Mouse (Mus musculus) forebrain, embryonic 14.5 days (tissue): ENCODE data around the gene Zcchc7. TPM values are rescaled to one million over a fixed set of nuclear protein-coding genes. Genes with fewer than 3 reads are reported as not detected.

ENCODE experiments used
- ATAC-seq: fragments of 200-750 bp; cut with Nextera tagmentation; 2 replicates; pipeline ENCODE4 v1.8.0; 2017; ENCODE audit warnings: mild to moderate bottlenecking, moderate library complexity
- DNase-seq: peaks from one replicate; pipeline ENCODE4 v3.0.0-alpha.2; 2015; ENCODE audit warnings: low spot score
- H3K27ac ChIP-seq: fragments of 300-500 bp; sonication (generic); 2 replicates; pipeline ENCODE4 v1.5.1; 2014; ENCODE audit warnings: low read depth, mild to moderate bottlenecking, control low read depth, low read length, moderate library complexity
- H3K27me3 ChIP-seq: fragments of 300-500 bp; sonication (generic); replicated peaks from 2 replicates; pipeline ENCODE4 v1.6.1; 2014; ENCODE audit warnings: low read length, control low read depth, mixed read lengths; ENCODE audit not compliant: control insufficient read depth, insufficient read depth
- H3K36me3 ChIP-seq: fragments of 300-500 bp; sonication (generic); 2 replicates; pipeline ENCODE4 v1.6.1; 2014; ENCODE audit warnings: low read length, control low read depth; ENCODE audit not compliant: control insufficient read depth, insufficient read depth
- H3K4me1 ChIP-seq: fragments of 300-500 bp; sonication (generic); 2 replicates; pipeline ENCODE4 v1.6.1; 2014; ENCODE audit warnings: antibody characterized with exemption, low read length, control low read depth; ENCODE audit not compliant: control insufficient read depth, insufficient read depth
- H3K4me2 ChIP-seq: fragments of 300-500 bp; sonication (generic); 2 replicates; pipeline ENCODE4 v1.6.1; 2014; ENCODE audit warnings: mild to moderate bottlenecking, control low read depth, low read length
- H3K4me3 ChIP-seq: fragments of 300-500 bp; sonication (generic); 2 replicates; pipeline ENCODE4 v1.5.1; 2014; ENCODE audit warnings: low read depth, low read length, control low read depth
- H3K9ac ChIP-seq: fragments of 300-500 bp; sonication (generic); 2 replicates; pipeline ENCODE4 v1.6.1; 2014; ENCODE audit warnings: mild to moderate bottlenecking, low read length, control low read depth, moderate library complexity
- H3K9me3 ChIP-seq: fragments of 300-500 bp; sonication (generic); replicated peaks from 2 replicates; pipeline ENCODE4 v1.6.1; 2016; ENCODE audit warnings: low read length, control low read depth, mixed read lengths; ENCODE audit not compliant: control insufficient read depth
- WGBS: fragments of 180-500 bp; shearing (Covaris S2); extraction: QIAGEN DNeasy Blood & Tissue Kit; methylation state at CpG from one replicate; pipeline ENCODE4 v1.1.7; 2014; 5-methylcytosine and 5-hydroxymethylcytosine counted together
- polyA plus RNA-seq: library from polyadenylated mRNA; unstranded; fragments of >200 nt; fragmentation: Nextera tagmentation; extraction: Ambion mirVana; gene quantifications from 2 replicates; pipeline ENCODE4 v1.2.1, GENCODE M21; 2014

Gene Zcchc7
- polyA plus RNA-seq, 1 experiment from 2014 or later, result 23.2 TPM

- DNase-seq (no peak), ATAC-seq (no peak)
- 96% methylated on average over 1 of the region's 1 CpGs for WGBS
- H3K36me3 ChIP-seq, result no peaks in the 10 kb centered on the region
- no peak overlapping the region for H3K9ac ChIP-seq
- H3K4me1 ChIP-seq, result no peaks in the 10 kb centered on the region
- no peak overlapping the region for H3K4me2 ChIP-seq
- H3K27me3 ChIP-seq, result no peaks in the 10 kb centered on the region
- no peak overlapping the region for H3K4me3 ChIP-seq
- no peak overlapping the region for H3K27ac ChIP-seq
- no peaks in the 10 kb centered on the region for H3K9me3 ChIP-seq
Observed at GRCm38 (mm10) chr4:44872048-44872447, 116.4 kb downstream of the Zcchc7 start.

GRCm38 (mm10) chr4:44880065-44880623 lies 124.5 kb downstream of the Zcchc7 start:
- WGBS, result 7% methylated on average over 7 of the region's 7 CpGs
- Histone ChIP-seq H3K27me3 (no peaks in the 10 kb centered on the region), H3K9ac (no peak overlapping the region), H3K4me3 (no peak overlapping the region), H3K27ac (no peak overlapping the region), H3K9me3 (no peaks in the 10 kb centered on the region), H3K4me2 (no peak overlapping the region), H3K4me1 (peaks cover 6% of the 10 kb centered on the region; the same call in 1 of the 2 replicates), H3K36me3 (no peaks in the 10 kb centered on the region)
- ATAC-seq (no peak), DNase-seq (peak; percentile 33)

GRCm38 (mm10) chr4:44886143-44886542 lies 130.5 kb downstream of the Zcchc7 start:
- H3K36me3 ChIP-seq, result no peaks in the 10 kb centered on the region
- no peak overlapping the region for H3K9ac ChIP-seq
- no peak overlapping the region for H3K4me2 ChIP-seq
- H3K4me3 ChIP-seq, result no peak overlapping the region
- no peak for ATAC-seq
- no peaks in the 10 kb centered on the region for H3K9me3 ChIP-seq
- DNase-seq, result no peak
- WGBS, result 65% methylated on average over 6 of the region's 6 CpGs
- H3K27ac ChIP-seq, result no peak overlapping the region
- H3K4me1 ChIP-seq, result no peaks in the 10 kb centered on the region
- no peaks in the 10 kb centered on the region for H3K27me3 ChIP-seq

- Histone ChIP-seq H3K9ac (no peak overlapping the region), H3K27me3 (no peaks in the 10 kb centered on the region), H3K4me3 (no peak overlapping the region), H3K4me2 (no peak overlapping the region), H3K4me1 (no peaks in the 10 kb centered on the region), H3K9me3 (no peaks in the 10 kb centered on the region), H3K36me3 (peaks cover 6% of the 10 kb centered on the region; the same call in 1 of the 2 replicates), H3K27ac (no peak overlapping the region)
- ATAC-seq (no peak), DNase-seq (no peak)
- 87% methylated on average over 6 of the region's 6 CpGs for WGBS
Observed at GRCm38 (mm10) chr4:44891344-44891743, 135.7 kb downstream of the Zcchc7 start.

GRCm38 (mm10) chr4:44905651-44906271 lies 150.1 kb downstream of the Zcchc7 start:
- peak overlapping the region; percentile 0; the same call in 1 of the 2 replicates for H3K9ac ChIP-seq
- WGBS, result under 1% methylated on average over 11 of the region's 11 CpGs

GRCm38 (mm10) chr4:44906399-44906798 lies 150.7 kb downstream of the Zcchc7 start:
- Histone ChIP-seq H3K27ac (peak overlapping the region; percentile 70), H3K27me3 (no peaks in the 10 kb centered on the region), H3K9me3 (no peaks in the 10 kb centered on the region), H3K36me3 (no peaks in the 10 kb centered on the region), H3K4me3 (no peak overlapping the region), H3K9ac (no peak overlapping the region), H3K4me2 (no peak overlapping the region), H3K4me1 (peaks cover 8% of the 10 kb centered on the region)
- 18% methylated on average over 4 of the region's 4 CpGs for WGBS
- ATAC-seq (peak; percentile 56; the same call in 1 of the 2 replicates), DNase-seq (peak; percentile 37)

More at GRCm38 (mm10) chr4:44905651-44906271, 150.1 kb downstream of the Zcchc7 start:
- ATAC-seq (peak; percentile 90), DNase-seq (peak; percentile 77)
- no peaks in the 10 kb centered on the region for H3K27me3 ChIP-seq
- peaks cover 8% of the 10 kb centered on the region for H3K4me1 ChIP-seq
- peak overlapping the region; percentile 18 for H3K4me2 ChIP-seq
- no peaks in the 10 kb centered on the region for H3K9me3 ChIP-seq
- no peak overlapping the region for H3K4me3 ChIP-seq
- H3K27ac ChIP-seq, result peak overlapping the region; percentile 70
- no peaks in the 10 kb centered on the region for H3K36me3 ChIP-seq

GRCm38 (mm10) chr4:44910065-44910464 lies 154.4 kb downstream of the Zcchc7 start:
- no peaks in the 10 kb centered on the region for H3K36me3 ChIP-seq
- H3K9ac ChIP-seq, result no peak overlapping the region
- no peak overlapping the region for H3K4me3 ChIP-seq
- H3K4me2 ChIP-seq, result no peak overlapping the region
- WGBS, result 39% methylated on average over 2 of the region's 2 CpGs
- peaks cover 8% of the 10 kb centered on the region for H3K4me1 ChIP-seq
- H3K9me3 ChIP-seq, result no peaks in the 10 kb centered on the region
- no peaks in the 10 kb centered on the region for H3K27me3 ChIP-seq
- no peak overlapping the region for H3K27ac ChIP-seq
- peak; percentile 35 for DNase-seq
- no peak for ATAC-seq

GRCm38 (mm10) chr4:44910857-44911256 lies 155.2 kb downstream of the Zcchc7 start:
- H3K9ac ChIP-seq, result no peak overlapping the region
- H3K27ac ChIP-seq, result no peak overlapping the region
- H3K4me1 ChIP-seq, result peaks cover 7% of the 10 kb centered on the region
- H3K27me3 ChIP-seq, result no peaks in the 10 kb centered on the region
- no peaks in the 10 kb centered on the region for H3K36me3 ChIP-seq
- H3K4me2 ChIP-seq, result no peak overlapping the region
- ATAC-seq (no peak), DNase-seq (no peak)
- no peak overlapping the region for H3K4me3 ChIP-seq
- H3K9me3 ChIP-seq, result no peaks in the 10 kb centered on the region
- WGBS, result 57% methylated on average over 2 of the region's 2 CpGs

GRCm38 (mm10) chr4:44917312-44917848 lies 161.7 kb downstream of the Zcchc7 start:
- Histone ChIP-seq H3K4me1 (peaks cover 4% of the 10 kb centered on the region; the same call in 1 of the 2 replicates), H3K4me2 (no peak overlapping the region), H3K4me3 (no peak overlapping the region), H3K9me3 (no peaks in the 10 kb centered on the region), H3K27ac (peak overlapping the region; percentile 52; the same call in 1 of the 2 replicates), H3K9ac (no peak overlapping the region), H3K36me3 (no peaks in the 10 kb centered on the region), H3K27me3 (no peaks in the 10 kb centered on the region)
- DNase-seq, result no peak
- 27% methylated on average over 5 of the region's 5 CpGs for WGBS
- no peak for ATAC-seq
